In the genomic region with DNA sequence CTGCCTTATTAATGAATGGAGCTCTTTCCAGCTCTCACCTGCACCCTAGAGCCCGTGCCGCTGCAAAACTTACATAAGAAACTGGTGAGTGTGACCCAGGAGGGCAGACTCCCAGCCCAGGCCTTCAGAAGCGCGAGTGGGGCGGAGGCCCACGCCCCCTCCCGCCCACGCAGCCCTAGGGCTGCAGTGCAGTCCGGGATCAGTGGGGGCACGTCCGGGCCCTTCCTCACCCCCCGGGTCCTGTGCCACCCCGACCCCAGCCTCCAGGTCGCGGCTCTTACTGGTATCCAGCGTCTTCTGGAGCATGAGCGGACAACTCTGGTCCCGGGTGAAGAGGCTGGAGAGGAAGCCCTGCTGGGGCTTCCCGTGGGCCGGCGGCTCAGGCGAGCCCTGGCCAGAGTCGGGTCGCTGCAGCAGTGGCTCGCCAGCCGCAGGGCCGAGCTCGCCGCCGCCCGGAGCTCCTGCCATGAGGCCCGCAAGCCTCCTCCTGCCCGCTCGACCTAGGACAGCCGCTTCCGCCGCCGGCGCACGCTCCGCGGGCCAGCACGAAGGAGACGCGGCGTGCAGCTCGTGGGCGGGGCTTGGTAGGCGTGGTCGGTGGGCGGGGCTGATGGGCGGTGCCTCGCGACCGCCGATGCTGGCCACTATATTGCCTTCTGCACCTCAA, we compare ENCODE assay signal across 8 mouse cellular contexts. TPM values are rescaled to one million over a fixed set of nuclear protein-coding genes. Genes with fewer than 3 reads are reported as not detected.
DNase-seq lines count a peak whose midpoint lies in the region; ATAC-seq and TF ChIP-seq lines count a peak whose summit lies in the region.

A gene (minus strand): TSS at position 535 of the 667 bp plus-strand sequence.

- H3K4me1 ChIP-seq in G1E (ENCODE audit: insufficient read depth, low read depth, low read length) = peaks cover 14% of the 10 kb centered on the region
- H3K4me1 ChIP-seq in forebrain, embryonic 16.5 days (replicated peaks; ENCODE audit: control insufficient read depth, insufficient read depth, low read length) = peaks cover 13% of the 10 kb centered on the region; the same call in 1 of the 2 replicates
- H3K4me1 ChIP-seq in neural tube, embryonic 14.5 days (ENCODE audit: control insufficient read depth, insufficient read depth, low read length) = peaks cover 5% of the 10 kb centered on the region; the same call in 1 of the 2 replicates
- peaks cover 12% of the 10 kb centered on the region for H3K4me1 ChIP-seq in testis, adult 2 months (ENCODE audit: control insufficient read depth, insufficient read depth, low read length)

- under 1% methylated on average over 52 of the region's 56 CpGs for WGBS in forebrain, embryonic 16.5 days
- under 1% methylated on average over 51 of the region's 56 CpGs for WGBS in neural tube, embryonic 14.5 days

- H3K9me3 ChIP-seq in G1E (replicated peaks) = no peaks in the 10 kb centered on the region
- H3K9me3 ChIP-seq in forebrain, embryonic 16.5 days (ENCODE audit: control insufficient read depth, low read length) = no peaks in the 10 kb centered on the region
- H3K9me3 ChIP-seq in neural tube, embryonic 14.5 days (ENCODE audit: control insufficient read depth, low read length) = no peaks in the 10 kb centered on the region

- peak within 1 kb of the TSS; percentile 97 for H3K4me2 ChIP-seq in forebrain, embryonic 16.5 days (ENCODE audit: low read length)
- peak within 1 kb of the TSS; percentile 97 for H3K4me2 ChIP-seq in neural tube, embryonic 14.5 days (ENCODE audit: low read depth, low read length)

- H3K27ac ChIP-seq in forebrain, embryonic 16.5 days (ENCODE audit: low read length) = no peak within 1 kb of the TSS
- 0 out of 2 replicates have a peak within 1 kb of the TSS, but pooled peaks have one; percentile 44 for H3K27ac ChIP-seq in neural tube, embryonic 14.5 days (ENCODE audit: low read depth, low read length)
- H3K27ac ChIP-seq in testis, adult 2 months (ENCODE audit: control insufficient read depth, insufficient read depth, low read depth, low read length) = peak within 1 kb of the TSS; percentile 18; the same call in 1 of the 2 replicates

- peak; percentile 92 for DNase-seq in G1E (ENCODE audit: low spot score)
- peak; percentile 94 to 95 for DNase-seq in cerebellum, adult 18-20 months
- DNase-seq in heart, postnatal 36 days = peak; percentile 94 to 96
- peak; percentile 85 to 91 for DNase-seq in layer of hippocampus, adult 18-20 months (ENCODE audit: low spot score in 2 of 2)
- peak; percentile 91 to 93 for DNase-seq in lung, adult 18-20 months

- peaks cover 23% of the 10 kb centered on the region for H3K36me3 ChIP-seq in G1E (replicated peaks)
- H3K36me3 ChIP-seq in forebrain, embryonic 16.5 days (ENCODE audit: control insufficient read depth, insufficient read depth) = peaks cover under 1% of the 10 kb centered on the region; the same call in 1 of the 2 replicates
- no peaks in the 10 kb centered on the region for H3K36me3 ChIP-seq in neural tube, embryonic 14.5 days (ENCODE audit: control insufficient read depth, insufficient read depth, low read length)
- peaks cover 2% of the 10 kb centered on the region; the same call in 1 of the 2 replicates for H3K36me3 ChIP-seq in testis, adult 2 months (ENCODE audit: control insufficient read depth, insufficient read depth, low read length)

- H3K27me3 ChIP-seq in G1E (ENCODE audit: insufficient read depth, low read length) = no peaks in the 10 kb centered on the region
- H3K27me3 ChIP-seq in forebrain, embryonic 16.5 days (replicated peaks; ENCODE audit: control insufficient read depth, insufficient read depth, low read length) = no peaks in the 10 kb centered on the region
- H3K27me3 ChIP-seq in neural tube, embryonic 14.5 days (ENCODE audit: control insufficient read depth, insufficient read depth, low read length) = no peaks in the 10 kb centered on the region
- H3K27me3 ChIP-seq in testis, adult 2 months (ENCODE audit: control insufficient read depth, insufficient read depth, low read length) = no peaks in the 10 kb centered on the region

- H3K9ac ChIP-seq in forebrain, embryonic 16.5 days (replicated peaks; ENCODE audit: low read depth, low read length) = peak within 1 kb of the TSS; percentile 69
- peak within 1 kb of the TSS; percentile 64 for H3K9ac ChIP-seq in neural tube, embryonic 14.5 days (replicated peaks; ENCODE audit: low read depth, low read length)

- peak; percentile 63 for ATAC-seq in G1E (ENCODE audit: extremely low read depth, insufficient number of reproducible peaks, low FRiP score, poor library complexity, severe bottlenecking)
- ATAC-seq in forebrain, embryonic 16.5 days = peak; percentile 82
- peak; percentile 81 for ATAC-seq in neural tube, embryonic 14.5 days (ENCODE audit: low read depth)

- TF ChIP-seq CTCF in G1E (IDR thresholded peaks at IDR 0.05; ENCODE audit: low read depth, low read length) = no peak
- no peak for TF ChIP-seq CTCF in testis, adult 2 months (IDR thresholded peaks at IDR 0.05; ENCODE audit: control insufficient read depth, insufficient read depth, insufficient replicate concordance, low read depth, low read length)

- intact Hi-C loops in heart, postnatal 36 days (cut with DNase I) = loop anchor here (10.0 kb wide), 1 partner anchor 364 kb away; a partner anchor contains a TSS

- peak; percentile 59; the same call in 1 of the 2 replicates for TF ChIP-seq POLR2A in testis, adult 2 months (IDR thresholded peaks at IDR 0.05; ENCODE audit: control insufficient read depth, low read depth, low read length)

- peak within 1 kb of the TSS; percentile 79 for H3K4me3 ChIP-seq in G1E (ENCODE audit: low read depth, low read length)
- peak within 1 kb of the TSS; percentile 66 for H3K4me3 ChIP-seq in forebrain, embryonic 16.5 days (replicated peaks; ENCODE audit: low read length)
- peak within 1 kb of the TSS; percentile 66 for H3K4me3 ChIP-seq in neural tube, embryonic 14.5 days (ENCODE audit: low read depth, low read length)
- H3K4me3 ChIP-seq in testis, adult 2 months (ENCODE audit: control insufficient read depth, low read depth, low read length) = peak within 1 kb of the TSS; percentile 81

RNA-seq across cellular contexts. Expression of the gene that starts here (rescaled TPM):
- total RNA-seq in G1E (2014; fragmentation: Nextera tagmentation) (6.8 and 13.4 TPM in 2 replicates), G1E (2017) (15.1 and 19.7 TPM in 2 replicates)
- polyA plus RNA-seq in G1E (2012) = 9.9 and 15.3 TPM in 2 replicates
- 10.0 and 10.5 TPM in 2 replicates for polyA plus RNA-seq in forebrain, embryonic 16.5 days (2015; fragmentation: Nextera tagmentation; extraction: Ambion mirVana)
- total RNA-seq in heart, postnatal 36 days (2021) = 1 to 10 TPM; 3.6 to 4.4 TPM
- total RNA-seq in layer of hippocampus, adult 18-20 months (2021) = 1 to 10 TPM; 7.4 to 8.9 TPM
- 15.6 and 16.7 TPM in 2 replicates for polyA plus RNA-seq in neural tube, embryonic 14.5 days (2014; fragmentation: Nextera tagmentation; extraction: Ambion mirVana)
- 10.3 TPM in 2 replicates for polyA plus RNA-seq in testis, adult 2 months (2012; rRNA removed)
